Mouse (Mus musculus) small intestine, adult 2 months (tissue): ENCODE measurements at regions not wholly inside any gene's neighbourhood (a gene's known extent, or its start where the extent isn't known, plus 50 kb on each side); places are given as distances from the start of the nearest gene placed in this dataset.

Source experiments
- CTCF ChIP-seq: fragments of 200-500 bp; IDR thresholded peaks from 2 replicates; pipeline ENCODE4 v1.5.1; 2012; ENCODE audit warnings: low read depth, mild to moderate bottlenecking, control low read depth, inconsistent platforms, low read length, moderate library complexity, mixed read lengths; ENCODE audit not compliant: insufficient replicate concordance, insufficient read length; ENCODE audit errors: extremely low read depth
- POLR2A ChIP-seq: fragments of 200-500 bp; IDR thresholded peaks from 2 replicates; pipeline ENCODE4 v1.6.1; 2012; ENCODE audit warnings: low read depth, mild to moderate bottlenecking, control low read depth, inconsistent platforms, low read length, moderate library complexity

GRCm38 (mm10) chr16:49319047-49319678, 261.9 kb downstream of the Myh15 start:
- TF ChIP-seq POLR2A: no peak
- no peak for TF ChIP-seq CTCF
